Mouse (Mus musculus): ENCODE results near the gene Ppp2r3c. TPM values are rescaled to one million over a fixed set of nuclear protein-coding genes. Genes with fewer than 3 reads are reported as not detected.
"Not testable (repeated sequence)": the region's sequence is repeated elsewhere in the genome, so short reads cannot be mapped to it uniquely, and the experiment has no call there.

The Ppp2r3c gene
- total RNA-seq, 4 experiments from 2014 or later = 7.5 to 11.3 (median 9.5) TPM

GRCm38 (mm10) chr12:55277583-55277982 lies 25.2 kb downstream of the Ppp2r3c start:
- not testable (repeated sequence) for DNase-seq (ENCODE audit: low spot score in 2 of 2)

GRCm38 (mm10) chr12:55272243-55272642 lies 30.6 kb downstream of the Ppp2r3c start:
- DNase-seq (ENCODE audit: low spot score in 2 of 2) = no peak

GRCm38 (mm10) chr12:55263385-55263784 lies 39.4 kb downstream of the Ppp2r3c start:
- DNase-seq (ENCODE audit: low spot score in 2 of 2) = not testable (repeated sequence)

GRCm38 (mm10) chr12:55261950-55262349 lies 40.8 kb downstream of the Ppp2r3c start:
- DNase-seq (ENCODE audit: low spot score in 2 of 2) = not testable (repeated sequence)

GRCm38 (mm10) chr12:55242243-55242642 lies 60.6 kb downstream of the Ppp2r3c start:
- DNase-seq (ENCODE audit: low spot score in 2 of 2) = not testable (repeated sequence)

GRCm38 (mm10) chr12:55230520-55230861 lies 72.3 kb downstream of the Ppp2r3c start:
- DNase-seq (ENCODE audit: low spot score in 2 of 2) = not testable (repeated sequence)

GRCm38 (mm10) chr12:55229626-55230519 lies 72.9 kb downstream of the Ppp2r3c start, which contains the start of gene Srp54c:
TSS of gene Srp54c (plus strand) at chr12:55230168.
- DNase-seq (ENCODE audit: low spot score in 2 of 2) = not testable (repeated sequence)

Other genes with a start within 250 kb of the Ppp2r3c start
- 10 to 100 TPM in 1 of 4 experiments, 1 to 10 TPM in 3; 4.5 to 10.3 (median 8.1) TPM for gene 2700097O09Rik, start 222.9 kb downstream of the Ppp2r3c start, total RNA-seq (2022)
- 10 to 100 TPM; 66.2 to 94.8 (median 80.8) TPM for gene Srp54a, start 222.7 kb downstream of the Ppp2r3c start, total RNA-seq (2022)
- gene Fam177a, start 178.5 kb downstream of the Ppp2r3c start, total RNA-seq (2022) = 1 to 10 TPM in 2 of 4 experiments, under 1 TPM in 1, not detected in 1; 0.29 to 4.8 (median 3.6) TPM
- gene Srp54b, start 147.9 kb downstream of the Ppp2r3c start, total RNA-seq (2022) = 10 to 100 TPM; 22.4 to 44.2 (median 32.0) TPM
- gene 1700047I17Rik2, start 103.4 kb downstream of the Ppp2r3c start, total RNA-seq (2022) = 1 to 10 TPM; 4.3 to 9.0 (median 7.2) TPM
- 10 to 100 TPM; 21.9 to 25.5 (median 22.3) TPM for gene Srp54c, start 72.8 kb downstream of the Ppp2r3c start, total RNA-seq (2022)
- gene 1110008L16Rik, start 3.4 kb downstream of the Ppp2r3c start, total RNA-seq (2022) = 10 to 100 TPM; 11.6 to 13.5 (median 12.1) TPM
- gene Psma6, start 81.2 kb upstream of the Ppp2r3c start, total RNA-seq (2022) = 100 to 1,000 TPM; 157 to 164 (median 160) TPM
- 10 to 100 TPM; 18.1 to 43.5 (median 29.1) TPM for gene Nfkbia, start 189.6 kb upstream of the Ppp2r3c start, total RNA-seq (2022)